Mouse (Mus musculus): ENCODE measurements at regions not wholly inside any gene's neighbourhood (a gene's known extent, or its start where the extent isn't known, plus 50 kb on each side); places are given as distances from the start of the nearest gene placed in this dataset.

DNA sequence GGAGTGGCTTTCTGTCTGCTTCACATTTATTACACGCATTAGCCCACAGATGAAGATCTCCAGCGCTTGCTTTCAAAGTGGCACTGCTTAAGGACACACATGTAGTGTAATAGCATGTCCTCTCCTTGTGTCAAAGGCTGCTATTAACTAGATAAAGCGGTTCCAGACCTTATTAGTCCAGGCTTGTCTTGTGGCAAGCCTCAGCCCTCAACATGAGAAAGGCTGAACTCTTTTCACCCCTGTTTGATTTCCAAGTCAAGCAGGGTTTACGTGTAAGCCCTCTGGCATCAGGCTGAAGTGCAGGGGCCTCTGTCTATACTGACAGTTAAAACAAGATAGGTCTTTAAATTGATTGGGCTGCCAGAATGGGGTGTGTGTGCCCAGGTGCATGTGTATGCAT is 403.7 kb upstream of the Adamts16 start:
- TF ChIP-seq CTCF (IDR thresholded peaks at IDR 0.05; ENCODE audit: low read depth, low read length): no peak
- TF ChIP-seq GATA1 (IDR thresholded peaks at IDR 0.05; ENCODE audit: borderline replicate concordance, low read length): no peak

Data from G1E (cell line).